Mouse (Mus musculus) frontal cortex, postnatal 14 days (tissue): ENCODE measurements at regions not wholly inside any gene's neighbourhood (a gene's known extent, or its start where the extent isn't known, plus 50 kb on each side); places are given as distances from the start of the nearest gene placed in this dataset.

ENCODE experiments used
- DNase-seq, 2 experiments: peaks; one replicate each; pipeline ENCODE4 v3.0.0; 2022; ENCODE audit warnings: low spot score in 2 of 2

DNA sequence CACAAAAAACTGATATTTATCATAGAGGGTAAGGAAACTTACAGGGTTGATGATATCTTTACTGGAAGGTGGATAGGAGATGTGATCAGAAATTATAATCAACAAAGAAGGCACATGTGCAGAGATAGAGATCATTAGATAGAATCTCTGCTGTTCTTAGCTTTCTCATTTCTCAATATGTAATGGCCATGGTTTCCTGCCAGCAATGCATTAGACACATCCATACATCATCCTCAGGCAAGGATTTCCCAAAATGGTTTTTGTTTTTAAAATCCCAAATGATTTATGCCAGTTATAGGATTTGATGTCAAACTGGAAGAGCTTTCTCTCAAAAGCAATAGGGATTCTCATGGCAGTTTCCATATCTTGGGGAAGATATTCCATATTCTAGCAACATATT, 52.0 kb upstream of the C030005K15Rik start:
- DNase-seq, result no peak

DNA sequence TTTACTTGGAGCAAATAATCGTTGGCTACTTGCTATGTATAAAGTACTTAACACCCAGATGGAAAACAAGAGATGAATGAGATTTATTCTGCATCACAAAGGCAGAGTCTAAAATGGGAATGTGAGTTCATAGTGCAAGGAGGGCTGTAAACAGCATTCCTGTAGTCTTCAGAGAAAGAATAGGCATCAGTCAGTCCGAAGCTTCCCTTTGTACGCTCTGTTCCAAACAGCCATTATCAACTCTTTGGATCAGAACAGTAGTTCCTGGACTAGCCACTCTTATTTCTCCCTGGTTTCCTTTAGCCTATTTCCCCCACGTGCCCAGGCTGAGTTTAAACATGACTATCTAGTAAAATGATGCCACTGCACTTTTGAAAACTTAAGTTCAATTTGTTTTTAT, 52.8 kb upstream of the C030005K15Rik start:
- no peak for DNase-seq

DNA sequence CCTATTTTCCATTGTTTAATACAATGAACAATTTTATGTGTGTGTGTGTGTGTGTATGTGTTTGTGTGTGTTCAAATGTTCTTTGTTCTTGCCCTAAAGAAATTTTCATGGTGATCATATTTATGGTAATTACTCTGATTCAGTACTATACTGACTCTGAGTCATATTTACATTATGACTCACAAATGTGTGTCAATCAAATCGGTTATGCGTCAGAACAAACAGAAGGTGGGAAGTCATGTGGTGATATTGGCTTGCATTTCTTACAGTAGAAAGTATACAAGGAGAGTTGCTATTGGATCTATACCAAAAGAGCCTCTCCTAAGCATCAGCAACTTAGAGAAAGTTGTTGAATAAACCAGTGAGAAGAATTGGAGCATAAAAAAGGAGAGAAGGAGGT, 67.2 kb upstream of the C030005K15Rik start:
- DNase-seq, result no peak

DNA sequence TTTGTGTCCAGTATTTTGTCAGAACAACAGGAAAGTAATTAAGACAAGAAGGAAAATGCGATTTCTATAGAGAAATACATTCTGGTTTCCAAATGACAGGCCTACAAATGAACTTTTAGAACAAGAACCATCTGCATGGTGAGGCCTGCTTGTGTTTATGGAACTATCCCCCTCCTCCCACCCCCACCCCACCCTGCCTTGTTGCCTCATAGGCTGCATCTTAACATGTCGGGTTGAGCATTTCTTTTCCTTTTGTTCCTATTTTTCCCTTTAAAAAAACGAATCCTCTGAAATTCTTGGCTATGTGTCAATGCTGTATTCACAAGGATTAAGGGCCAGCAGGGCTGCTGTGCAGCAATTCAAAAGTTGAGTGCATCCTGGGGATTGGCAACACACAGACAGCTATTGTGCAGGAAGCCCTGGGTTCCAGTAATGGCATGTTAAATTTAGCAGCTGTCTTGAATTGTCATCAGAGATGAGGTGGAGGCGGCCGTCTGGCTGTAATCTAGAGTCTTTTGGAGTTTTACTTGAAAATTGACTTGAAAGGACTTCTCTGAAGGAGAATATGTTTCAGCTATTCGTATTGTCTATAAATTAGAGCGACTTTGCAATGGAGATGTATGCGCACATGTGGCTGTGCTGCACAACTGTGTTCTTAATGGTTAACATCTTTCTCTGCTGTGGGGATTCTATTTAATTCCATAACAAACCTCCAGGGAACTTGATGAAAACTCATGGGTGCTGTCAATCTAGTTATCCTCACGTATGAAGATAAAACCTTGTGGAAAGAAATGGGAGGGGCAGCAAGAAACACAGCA, 75.1 kb upstream of the C030005K15Rik start:
- peak in 1 of 2 experiments; percentile 9 for DNase-seq

DNA sequence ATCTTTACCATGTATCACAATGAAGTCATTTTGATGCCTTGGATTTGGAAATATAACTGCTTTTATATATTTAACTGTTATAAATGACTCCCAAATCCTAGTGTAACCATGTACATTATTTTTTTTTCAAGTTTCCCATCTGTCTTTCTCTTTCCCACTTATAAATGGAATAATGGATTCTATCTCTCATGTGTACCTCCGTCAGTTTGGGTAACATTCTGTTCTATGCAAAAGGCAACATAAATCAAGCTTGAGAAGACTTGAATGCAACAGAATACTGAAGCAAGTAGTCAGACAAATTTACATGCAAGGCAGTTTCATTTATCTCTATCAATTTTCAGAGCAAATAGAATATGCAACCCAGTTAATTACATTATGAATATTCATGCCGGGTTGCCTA, 81.4 kb upstream of the C030005K15Rik start:
- no peak for DNase-seq

DNA sequence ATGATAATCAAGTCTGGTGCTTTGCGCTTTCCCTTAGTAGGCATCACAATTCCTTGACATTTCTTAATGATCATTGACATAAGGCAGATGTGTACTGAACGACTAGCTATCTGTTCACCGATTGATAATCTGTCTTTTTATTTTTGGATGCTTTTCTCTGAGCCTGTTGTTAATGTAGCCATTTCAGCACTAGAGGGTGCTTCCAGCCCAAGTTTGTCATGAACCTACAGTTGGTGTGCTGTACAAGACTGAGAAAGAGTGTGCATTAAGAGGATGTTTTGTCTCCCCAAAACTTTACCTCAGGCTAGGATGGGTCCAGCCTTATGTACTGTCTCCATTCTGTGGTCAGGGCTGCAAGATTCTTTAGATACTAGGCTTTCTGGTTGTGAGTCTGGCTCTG, 116.0 kb upstream of the C030005K15Rik start:
- no peak for DNase-seq

DNA sequence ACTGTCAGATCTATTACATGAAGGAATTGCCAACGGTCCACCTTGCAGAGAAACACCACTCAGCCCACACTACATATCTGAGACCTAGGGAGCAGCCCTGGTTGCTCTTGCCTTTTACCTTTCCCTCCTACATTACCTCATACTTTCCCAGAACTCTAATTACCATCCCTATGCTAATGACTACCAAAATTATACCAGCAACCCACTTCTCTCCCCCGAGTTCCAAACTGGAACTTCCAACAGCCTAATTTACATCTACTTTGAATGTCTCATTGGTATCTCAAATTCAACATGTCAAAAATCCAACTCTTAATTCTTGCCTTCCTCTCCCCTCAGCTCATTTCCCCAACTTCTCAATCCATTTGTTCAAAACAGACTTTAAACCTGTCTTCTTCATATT, 124.9 kb upstream of the C030005K15Rik start:
- DNase-seq, result no peak

DNA sequence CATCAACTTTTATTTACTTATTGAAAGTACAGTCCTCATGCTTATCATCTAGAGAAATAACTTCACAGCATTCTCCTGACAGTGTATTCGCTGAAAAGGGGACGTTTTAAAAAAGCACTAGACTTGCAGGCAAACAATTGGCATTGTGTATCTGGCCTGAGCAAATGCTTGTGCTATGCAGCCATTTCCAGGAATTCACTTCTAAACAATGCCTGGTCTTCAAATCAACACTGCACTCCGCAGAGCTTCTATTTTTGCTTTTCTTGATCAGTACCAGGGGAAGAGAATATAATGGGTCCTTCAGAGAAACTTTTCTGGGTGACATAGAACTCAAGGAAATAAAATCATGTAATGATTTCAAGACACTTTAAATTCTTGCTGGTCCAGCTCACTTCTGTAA, 150.5 kb upstream of the C030005K15Rik start:
- DNase-seq, result no peak

DNA sequence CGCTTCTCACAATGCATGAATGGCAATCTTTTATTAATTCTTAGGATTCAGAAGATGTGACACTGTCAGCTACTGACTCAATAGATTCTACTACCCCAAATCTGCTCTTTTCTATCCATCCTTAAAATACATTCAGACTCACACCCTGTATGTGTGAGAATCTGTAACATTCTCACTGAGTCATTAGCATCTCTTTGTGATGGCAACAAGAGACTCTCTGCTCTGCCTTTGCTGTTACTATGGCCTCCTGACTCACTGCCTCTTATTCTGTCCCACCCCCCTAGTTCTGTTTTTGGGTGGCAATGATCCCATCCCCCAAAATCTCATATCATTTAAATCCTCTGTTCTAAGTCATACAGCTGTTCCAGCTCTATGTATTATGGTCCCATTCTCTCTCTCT, 159.5 kb upstream of the C030005K15Rik start:
- no peak for DNase-seq

DNA sequence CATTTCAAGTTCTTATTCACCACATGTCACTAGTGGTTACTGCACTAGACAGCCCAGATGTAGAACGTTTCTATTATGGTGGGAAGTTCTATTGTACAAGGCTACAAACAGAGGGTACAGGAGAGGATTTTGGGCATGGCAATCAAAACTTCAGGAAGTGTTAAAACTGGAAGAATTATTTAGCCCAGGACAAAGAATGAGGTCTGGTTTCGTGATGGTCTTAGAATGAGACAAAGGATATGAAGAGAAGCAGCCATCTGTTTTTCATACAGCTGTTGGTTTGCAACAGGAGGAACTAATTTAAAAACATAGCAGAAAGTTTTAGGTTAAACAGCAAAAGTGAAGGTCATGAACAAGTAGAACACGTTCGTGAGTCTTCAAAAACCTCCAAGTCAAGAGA, 179.2 kb upstream of the C030005K15Rik start:
- DNase-seq, result no peak

DNA sequence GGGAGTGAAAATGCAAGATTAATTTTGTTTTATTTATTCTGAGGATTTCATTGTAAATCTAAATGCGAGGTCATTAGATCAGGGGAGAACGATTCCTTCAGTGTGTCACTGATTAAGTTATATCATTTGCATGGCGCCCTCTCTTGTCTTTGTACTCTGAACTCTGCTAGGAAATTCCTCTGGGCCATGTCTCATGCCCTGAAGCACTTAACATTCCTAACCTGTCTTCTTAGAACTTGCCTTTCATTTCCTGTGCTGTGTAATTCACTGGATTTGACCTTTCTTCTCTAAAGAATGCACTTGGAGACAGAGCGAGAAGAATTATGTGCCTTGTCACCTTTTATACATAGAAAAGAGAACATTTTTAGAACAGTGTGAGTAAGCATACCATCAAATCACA, 199.0 kb upstream of the C030005K15Rik start:
- no peak for DNase-seq

DNA sequence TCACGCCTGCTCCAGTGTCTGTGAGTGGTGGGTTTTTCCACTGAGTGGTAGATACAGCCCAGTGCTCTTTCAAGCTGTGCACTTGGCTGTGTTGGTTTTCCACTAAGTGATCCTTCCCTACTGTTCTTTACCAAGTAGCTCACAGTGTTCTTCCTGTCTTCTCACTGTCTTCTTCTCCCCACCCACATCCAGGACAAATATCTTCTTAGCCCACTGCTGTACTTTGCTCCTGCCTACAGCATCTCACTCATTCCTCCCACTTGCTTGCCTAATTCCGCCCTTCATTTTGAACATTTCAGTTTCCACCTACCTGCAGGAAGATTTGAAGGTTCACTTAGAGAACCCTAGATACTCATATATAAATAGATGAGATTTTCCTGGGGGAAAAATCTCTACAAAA, 213.8 kb upstream of the C030005K15Rik start:
- no peak for DNase-seq

DNA sequence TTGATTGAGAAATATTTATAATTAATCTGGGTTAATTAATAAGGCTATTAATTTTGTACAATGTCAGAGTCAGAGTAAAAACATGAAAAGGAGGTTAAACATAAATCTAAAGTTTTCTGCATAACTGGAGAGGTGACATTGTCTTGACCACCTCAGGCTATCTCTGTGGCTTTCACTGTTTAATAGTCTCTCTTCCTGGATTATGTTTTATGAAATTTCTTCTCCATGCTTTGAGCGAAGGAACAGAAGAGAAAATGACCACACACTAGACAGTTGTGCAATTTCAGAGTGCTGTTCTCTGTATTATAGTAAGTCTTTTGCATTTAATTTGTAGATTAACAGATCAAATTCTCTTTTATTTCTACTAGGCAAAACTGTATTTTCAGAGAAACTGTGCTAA, 239.3 kb upstream of the C030005K15Rik start:
- no peak for DNase-seq

DNA sequence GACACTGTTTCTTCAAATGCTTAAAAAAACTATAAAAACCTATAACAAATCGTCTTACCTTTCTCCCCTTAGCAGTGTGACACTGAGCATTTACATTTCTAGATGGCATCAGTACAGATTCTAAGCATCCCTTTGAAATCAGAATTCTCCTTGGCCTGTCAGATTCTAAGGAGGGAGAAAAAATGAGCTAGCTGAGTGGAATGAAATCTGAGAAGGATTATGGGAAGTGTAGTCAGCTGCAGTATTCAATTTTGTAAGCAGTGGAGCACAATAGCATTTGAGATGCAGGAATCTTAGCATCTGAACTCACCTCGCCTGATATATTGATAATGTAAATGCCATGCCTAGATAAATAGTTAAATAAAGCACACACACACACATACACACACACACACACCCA, 240.4 kb upstream of the C030005K15Rik start:
- DNase-seq, result no peak

DNA sequence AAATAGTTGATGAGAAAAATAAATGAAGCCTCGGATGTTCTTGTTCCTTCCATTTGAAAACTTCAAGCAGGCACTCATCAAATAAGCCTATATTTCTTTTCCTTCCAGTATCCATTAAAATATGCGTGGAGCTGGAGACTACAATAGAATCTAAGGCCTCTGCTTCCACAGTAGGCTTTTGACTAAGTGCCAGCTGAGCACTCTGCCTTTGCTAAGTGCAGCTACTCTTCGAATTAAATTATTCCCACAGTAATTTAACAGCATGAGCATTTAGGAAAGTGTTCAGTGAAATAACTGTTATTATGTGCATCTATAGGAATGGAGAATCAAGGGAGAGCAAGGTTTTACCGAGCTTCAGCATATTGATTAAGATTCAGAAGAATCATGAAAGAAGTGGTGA, 280.5 kb upstream of the C030005K15Rik start:
- DNase-seq, result no peak

DNA sequence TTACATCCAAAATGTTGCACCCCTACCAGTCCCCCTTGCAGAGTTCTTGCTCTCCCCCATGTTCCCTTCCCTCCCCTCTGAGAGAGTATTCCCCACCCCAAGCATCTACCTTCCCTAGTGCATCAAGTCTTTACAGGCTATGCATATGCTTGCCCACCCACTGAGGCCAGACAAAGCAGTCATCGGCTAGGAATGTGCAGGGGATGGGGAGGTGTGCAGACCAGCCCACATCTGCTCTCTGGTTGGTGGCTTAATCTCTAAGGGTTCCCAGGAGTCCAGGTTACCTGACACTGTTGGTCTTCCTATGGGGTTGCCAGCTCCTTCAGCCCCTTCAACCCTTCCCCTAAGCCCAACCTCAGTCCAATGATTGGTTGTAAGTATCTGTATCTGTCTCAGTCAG, 281.8 kb upstream of the C030005K15Rik start:
- DNase-seq, result no peak

DNA sequence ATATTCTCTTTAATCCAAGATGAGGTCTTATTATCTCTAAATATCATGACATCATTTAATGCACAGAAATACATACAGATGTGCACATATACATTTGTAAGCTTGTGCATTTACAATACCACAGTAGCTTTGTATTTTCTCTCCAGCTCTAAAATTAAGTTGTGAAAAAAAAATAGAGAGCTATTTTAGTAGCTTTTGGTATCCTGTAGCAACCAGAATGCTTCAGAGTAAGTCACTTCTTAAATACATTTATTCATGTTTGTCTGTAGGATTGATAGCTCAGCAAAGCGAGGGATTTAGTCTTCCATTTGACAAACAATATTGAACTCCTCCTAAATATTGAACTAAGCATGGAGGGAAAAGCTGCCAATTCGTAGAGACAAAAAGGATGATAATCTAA, 286.4 kb upstream of the C030005K15Rik start:
- DNase-seq, result no peak

DNA sequence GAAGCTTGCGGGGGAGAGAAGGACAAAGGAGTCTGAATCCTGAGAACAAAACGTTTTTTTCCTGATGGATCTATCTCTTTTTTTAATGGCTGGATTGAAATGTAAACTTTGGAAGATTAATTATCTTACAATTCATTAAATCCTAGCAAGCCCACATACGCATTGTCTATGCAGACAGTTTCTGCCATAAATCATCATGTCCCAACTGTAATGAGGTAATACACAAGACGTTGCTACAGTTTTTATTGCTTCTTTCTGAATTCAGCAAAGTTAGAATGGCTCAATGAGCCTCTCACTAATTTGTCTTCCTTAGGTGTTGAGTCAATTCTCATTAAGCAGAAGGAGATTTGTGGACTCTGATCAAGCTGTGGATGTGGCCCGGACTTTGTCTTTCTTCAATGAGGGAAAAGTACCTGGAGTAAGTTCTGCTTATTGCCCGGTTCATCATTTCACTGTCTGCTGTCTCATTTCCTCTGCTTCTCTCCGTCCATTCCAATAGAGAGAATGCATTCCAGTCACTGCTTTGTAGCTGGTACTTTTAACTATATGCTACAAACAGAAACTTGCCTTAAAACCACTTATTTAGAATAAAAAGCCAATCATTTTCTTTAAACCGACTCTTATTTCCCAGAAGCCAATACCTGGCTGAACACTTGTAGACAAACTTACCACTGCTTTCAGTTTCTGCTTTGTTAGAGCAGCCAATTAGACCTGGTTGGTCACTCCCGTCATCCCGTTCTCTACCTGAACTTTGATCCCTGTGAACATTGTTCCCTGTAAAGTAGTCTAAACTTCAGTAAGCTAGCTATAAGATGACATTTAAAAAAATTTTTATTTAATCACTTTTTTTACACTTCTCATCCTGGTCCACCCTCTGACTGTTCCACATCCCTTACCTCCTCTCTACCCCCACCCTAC, 288.7 kb upstream of the C030005K15Rik start:
- DNase-seq, result no peak

DNA sequence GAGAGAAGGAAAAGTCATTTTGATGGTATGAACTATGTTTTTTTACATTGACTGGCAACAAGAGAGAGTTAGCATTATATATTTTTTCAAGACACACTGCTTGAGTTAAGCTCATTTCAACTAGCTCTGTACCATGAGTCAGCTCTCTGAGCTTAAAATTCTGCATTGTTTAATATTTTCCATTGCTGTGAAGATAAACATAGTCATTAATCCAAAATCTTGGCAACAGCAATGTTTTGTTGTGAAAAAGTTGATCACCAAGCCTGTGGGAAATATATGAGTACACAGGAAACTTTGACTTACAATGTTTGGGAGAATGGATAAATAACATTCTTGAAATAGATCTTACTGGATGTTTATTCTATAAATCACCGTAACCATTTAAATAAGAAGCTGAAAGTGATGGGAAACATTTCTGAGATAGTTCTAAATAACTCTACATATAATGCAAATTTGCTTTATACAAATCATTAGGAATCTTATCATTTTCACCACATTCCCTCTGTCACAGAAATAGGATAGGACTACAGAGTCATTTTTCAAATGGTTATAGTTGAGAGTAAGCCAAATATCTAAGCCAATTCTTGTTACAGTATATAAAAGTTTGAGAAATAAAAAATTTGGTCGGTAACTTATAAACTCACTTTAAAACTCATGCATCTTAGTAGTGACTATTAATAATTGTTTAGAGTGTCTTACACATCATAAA, 290.2 kb upstream of the C030005K15Rik start:
- no peak for DNase-seq

DNA sequence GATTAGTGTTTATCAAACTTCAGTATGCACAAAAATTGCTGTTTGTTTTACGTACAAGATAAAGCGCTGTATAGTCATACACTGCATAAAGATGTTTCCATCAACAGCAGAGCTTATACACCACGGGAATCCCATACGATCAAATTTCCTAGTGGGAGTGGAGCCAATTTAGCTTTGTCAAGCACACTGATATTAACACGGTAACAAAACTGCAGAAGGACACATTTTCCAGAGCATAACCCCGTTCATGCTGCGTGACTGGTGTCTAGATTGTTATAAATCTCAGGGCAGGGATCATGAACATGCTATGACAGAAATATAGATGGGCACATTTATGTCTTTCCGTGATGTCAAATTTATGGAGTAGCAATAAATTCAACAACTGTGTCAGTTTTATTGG, 302.6 kb upstream of the C030005K15Rik start:
- no peak for DNase-seq

DNA sequence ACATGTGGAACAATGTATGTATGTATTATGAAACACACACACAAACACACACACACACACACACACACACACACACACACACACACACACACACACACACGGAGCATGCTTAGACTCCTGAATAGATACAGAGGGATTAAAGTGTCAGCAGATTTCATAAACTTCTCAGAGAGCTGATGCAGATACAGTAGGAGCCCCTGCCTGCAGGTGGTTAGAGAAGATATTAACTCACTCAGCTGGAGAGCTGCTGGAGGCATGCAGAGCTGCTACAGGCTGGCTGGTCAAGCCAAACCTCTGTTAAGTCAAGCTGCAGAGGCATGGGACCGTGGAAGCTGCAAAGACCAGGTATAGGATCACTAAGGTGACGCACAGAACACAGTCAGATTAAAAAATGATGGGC, 303.1 kb upstream of the C030005K15Rik start:
- DNase-seq, result no peak

DNA sequence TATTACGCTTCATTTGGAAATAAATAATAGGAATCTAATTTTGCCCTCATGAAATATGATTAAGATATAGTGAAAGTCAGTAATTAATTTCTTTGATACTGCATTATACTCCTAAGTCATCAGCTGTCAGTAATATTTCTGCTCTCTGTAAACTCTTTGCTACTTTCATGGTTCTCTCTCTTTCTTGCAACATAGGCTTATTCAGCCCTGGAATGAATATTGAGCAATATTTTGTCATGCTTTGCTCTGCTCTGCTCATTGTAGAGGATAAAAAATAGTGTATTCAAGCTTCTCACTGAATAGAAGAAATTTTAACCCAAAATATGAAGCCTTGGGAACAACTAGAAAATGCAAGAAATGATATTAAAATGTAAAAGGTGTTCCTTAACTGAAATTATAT, 306.1 kb upstream of the C030005K15Rik start:
- DNase-seq, result no peak
